Mouse (Mus musculus) limb, embryonic 10.5 days (tissue): ENCODE results near the gene Cd247. TPM values are rescaled to one million over a fixed set of nuclear protein-coding genes. Genes with fewer than 3 reads are reported as not detected.

Experiments
- DNase-seq: peaks from one replicate; pipeline ENCODE4 v3.0.0-alpha.2; 2017; ENCODE audit warnings: low spot score
- H3K27ac ChIP-seq: fragments of 300-500 bp; sonication (generic); 2 replicates; pipeline ENCODE4 v1.5.1; 2016; ENCODE audit warnings: mild to moderate bottlenecking
- H3K27me3 ChIP-seq: fragments of 300-500 bp; sonication (generic); 2 replicates; pipeline ENCODE4 v1.6.1; 2016; ENCODE audit warnings: low read depth, mild to moderate bottlenecking; ENCODE audit not compliant: poor library complexity, severe bottlenecking
- H3K36me3 ChIP-seq: fragments of 300-500 bp; sonication (generic); 2 replicates; pipeline ENCODE4 v1.6.1; 2016; ENCODE audit warnings: mild to moderate bottlenecking, moderate library complexity
- H3K4me1 ChIP-seq: fragments of 300-500 bp; sonication (generic); 2 replicates; pipeline ENCODE4 v1.6.1; 2016
- H3K4me3 ChIP-seq: fragments of 300-500 bp; sonication (generic); 2 replicates; pipeline ENCODE4 v1.5.1; 2016; ENCODE audit warnings: mild to moderate bottlenecking, moderate library complexity
- H3K9me3 ChIP-seq: fragments of 300-500 bp; sonication (generic); replicated peaks from 2 replicates; pipeline ENCODE4 v1.6.1; 2016; ENCODE audit warnings: mild to moderate bottlenecking
- WGBS: fragments of 180-500 bp; shearing (Covaris S2); methylation state at CpG from one replicate; pipeline ENCODE4 v1.1.7; 2016; 5-methylcytosine and 5-hydroxymethylcytosine counted together
- polyA plus RNA-seq: library from polyadenylated mRNA; unstranded; fragments of >200 nt; fragmentation: Nextera tagmentation; extraction: Ambion mirVana; gene quantifications from 2 replicates; pipeline ENCODE4 v1.2.1, GENCODE M21; 2016

Cd247 gene
- polyA plus RNA-seq, 1 experiment from 2014 or later: 1.1 TPM

GRCm38 (mm10) chr1:165814521-165815278 lies 26.2 kb downstream of the Cd247 start:
- 43% methylated on average over 14 of the region's 14 CpGs for WGBS
- H3K27ac ChIP-seq: peak overlapping the region; percentile 88
- DNase-seq: no peak
- no peak overlapping the region for H3K4me3 ChIP-seq
- H3K27me3 ChIP-seq: peaks cover 18% of the 10 kb centered on the region; the same call in 1 of the 2 replicates
- no peaks in the 10 kb centered on the region for H3K9me3 ChIP-seq
- peaks cover 45% of the 10 kb centered on the region for H3K4me1 ChIP-seq
- H3K36me3 ChIP-seq: no peaks in the 10 kb centered on the region

DNA sequence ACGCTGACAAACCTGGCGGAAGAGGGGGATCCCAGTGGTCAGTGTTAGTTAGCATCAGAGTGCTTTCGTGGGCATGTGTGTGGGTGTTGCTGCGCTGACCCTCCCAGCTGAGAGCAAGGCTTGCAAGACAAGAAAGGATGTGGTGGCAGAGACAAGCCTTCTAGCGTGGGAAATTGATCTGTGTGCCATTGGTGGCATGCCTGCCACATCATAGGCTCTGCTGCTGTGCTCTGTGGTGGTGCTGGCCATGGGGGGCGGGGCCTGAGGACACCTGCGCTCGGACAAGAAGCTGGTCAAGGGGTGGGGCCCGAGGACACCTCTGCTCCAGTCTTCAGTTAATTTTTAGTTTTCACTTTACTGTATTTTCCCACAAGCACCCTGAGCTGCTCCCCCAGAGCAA lies 27.9 kb downstream of the Cd247 start:
- Histone ChIP-seq H3K36me3 (no peaks in the 10 kb centered on the region), H3K9me3 (no peaks in the 10 kb centered on the region), H3K27me3 (peaks cover 18% of the 10 kb centered on the region; the same call in 1 of the 2 replicates), H3K4me1 (peaks cover 45% of the 10 kb centered on the region), H3K27ac (0 out of 2 replicates have a peak overlapping the region, but pooled peaks have one; percentile 42), H3K4me3 (no peak overlapping the region)
- no peak for DNase-seq
- 85% methylated on average over 9 of the region's 9 CpGs for WGBS

DNA sequence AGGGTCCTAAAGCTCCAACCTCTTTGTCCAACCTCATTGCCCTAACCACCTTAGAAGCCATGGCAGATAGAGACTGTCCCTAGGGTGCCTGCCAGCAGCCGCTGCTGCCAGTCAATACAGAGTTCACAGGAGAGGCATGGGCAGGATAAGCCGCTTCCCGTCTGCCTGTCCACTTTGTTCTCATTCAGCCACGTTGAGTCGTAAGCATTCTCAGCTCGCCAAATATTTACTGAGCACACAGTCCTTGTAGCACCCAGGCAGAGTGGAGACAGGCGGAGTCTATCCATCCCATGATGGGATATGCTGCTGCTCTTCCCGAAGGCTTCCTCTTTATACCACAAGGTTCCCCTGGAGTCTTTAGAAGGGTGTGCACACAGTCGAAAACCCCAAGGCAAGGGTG lies 28.8 kb downstream of the Cd247 start:
- DNase-seq: no peak
- Histone ChIP-seq H3K27ac (peak overlapping the region; percentile 42), H3K9me3 (no peaks in the 10 kb centered on the region), H3K4me1 (peaks cover 43% of the 10 kb centered on the region), H3K27me3 (peaks cover 18% of the 10 kb centered on the region; the same call in 1 of the 2 replicates), H3K36me3 (no peaks in the 10 kb centered on the region), H3K4me3 (no peak overlapping the region)
- WGBS: 83% methylated on average over 9 of the region's 9 CpGs

DNA sequence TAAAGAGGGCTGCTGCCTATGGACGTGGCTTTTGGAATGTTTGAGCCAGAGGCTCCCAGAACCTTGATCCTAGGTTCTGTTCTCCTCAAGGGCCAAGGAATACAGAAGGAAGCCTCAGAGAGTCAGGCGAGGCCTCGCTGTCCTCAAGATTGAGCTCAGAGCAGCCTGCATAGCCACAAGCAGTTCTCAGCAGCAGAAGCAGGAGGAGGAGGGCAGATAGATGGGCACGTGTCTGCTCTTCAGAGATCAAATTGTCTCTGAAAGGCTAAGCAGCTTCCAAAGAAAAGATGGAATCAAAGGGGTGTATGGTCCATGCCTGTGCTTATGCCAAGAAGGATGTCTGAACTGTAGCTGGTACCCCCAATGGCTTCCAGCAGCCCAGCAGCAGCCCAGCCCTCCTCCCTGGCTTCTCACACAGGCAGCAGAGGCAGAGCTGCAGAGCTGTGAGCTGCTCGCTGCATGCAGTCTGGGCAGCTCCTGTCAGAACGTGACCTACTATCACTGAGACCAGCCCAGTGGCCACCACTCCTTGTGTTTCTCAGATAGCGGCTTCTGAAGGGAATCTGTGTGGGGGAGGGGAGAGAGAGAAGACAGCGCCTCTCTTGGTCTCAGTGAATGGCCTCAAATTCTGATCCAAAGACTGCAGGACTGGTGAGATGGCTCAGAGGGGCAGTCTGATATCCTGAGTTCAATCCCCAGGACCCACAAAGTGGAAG lies 29.8 kb downstream of the Cd247 start:
- Histone ChIP-seq H3K27me3 (peaks cover 18% of the 10 kb centered on the region; the same call in 1 of the 2 replicates), H3K36me3 (no peaks in the 10 kb centered on the region), H3K4me3 (no peak overlapping the region), H3K4me1 (peaks cover 41% of the 10 kb centered on the region), H3K27ac (peak overlapping the region; percentile 42), H3K9me3 (no peaks in the 10 kb centered on the region)
- WGBS: 39% methylated on average over 8 of the region's 8 CpGs
- DNase-seq: no peak

DNA sequence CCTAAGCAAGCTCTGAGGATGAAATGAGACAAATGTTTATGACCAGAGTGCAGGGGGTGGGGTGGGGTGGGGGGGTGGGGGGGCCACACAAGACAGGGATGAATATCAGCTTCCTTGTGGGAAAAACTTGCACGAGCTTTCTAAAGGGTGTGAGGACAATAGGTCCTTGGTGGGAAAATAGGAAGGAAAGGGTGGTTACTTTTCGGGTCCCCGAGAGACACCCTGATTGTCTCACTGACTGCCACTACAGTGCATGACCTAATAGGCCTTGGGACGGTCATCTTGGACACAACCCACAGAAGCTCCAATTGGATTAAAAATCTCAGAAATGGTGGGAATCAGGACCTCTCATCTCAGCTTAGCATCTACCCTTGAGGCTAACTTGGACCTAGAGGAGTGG lies 30.7 kb downstream of the Cd247 start:
- peaks cover 18% of the 10 kb centered on the region; the same call in 1 of the 2 replicates for H3K27me3 ChIP-seq
- no peaks in the 10 kb centered on the region for H3K36me3 ChIP-seq
- no peaks in the 10 kb centered on the region for H3K9me3 ChIP-seq
- WGBS: 89% methylated on average over 4 of the region's 4 CpGs
- no peak for DNase-seq
- H3K27ac ChIP-seq: no peak overlapping the region
- H3K4me3 ChIP-seq: no peak overlapping the region
- H3K4me1 ChIP-seq: peaks cover 33% of the 10 kb centered on the region

- H3K4me1 ChIP-seq: peaks cover 20% of the 10 kb centered on the region
Measured at GRCm38 (mm10) chr1:165822031-165822430, 33.5 kb downstream of the Cd247 start.

GRCm38 (mm10) chr1:165828173-165828572 lies 39.7 kb downstream of the Cd247 start:
- Histone ChIP-seq H3K4me3 (no peak overlapping the region), H3K9me3 (no peaks in the 10 kb centered on the region), H3K27ac (no peak overlapping the region), H3K4me1 (peaks cover 10% of the 10 kb centered on the region), H3K27me3 (0 out of 2 replicates have a peak, but pooled peaks cover 4% of the 10 kb centered on the region), H3K36me3 (no peaks in the 10 kb centered on the region)
- no peak for DNase-seq
- WGBS: 90% methylated on average over 5 of the region's 5 CpGs

More at GRCm38 (mm10) chr1:165822031-165822430, 33.5 kb downstream of the Cd247 start:
- Histone ChIP-seq H3K9me3 (no peaks in the 10 kb centered on the region), H3K27ac (no peak overlapping the region), H3K36me3 (no peaks in the 10 kb centered on the region), H3K27me3 (peaks cover 11% of the 10 kb centered on the region; the same call in 1 of the 2 replicates), H3K4me3 (no peak overlapping the region)
- DNase-seq: no peak
- 93% methylated on average over 2 of the region's 2 CpGs for WGBS

GRCm38 (mm10) chr1:165828615-165829014 lies 40.1 kb downstream of the Cd247 start:
- H3K27me3 ChIP-seq: 0 out of 2 replicates have a peak, but pooled peaks cover 4% of the 10 kb centered on the region

GRCm38 (mm10) chr1:165829890-165830289 lies 41.4 kb downstream of the Cd247 start:
- H3K27me3 ChIP-seq: 0 out of 2 replicates have a peak, but pooled peaks cover 4% of the 10 kb centered on the region
- H3K4me3 ChIP-seq: no peak overlapping the region
- DNase-seq: no peak
- peaks cover 28% of the 10 kb centered on the region for H3K4me1 ChIP-seq
- H3K9me3 ChIP-seq: no peaks in the 10 kb centered on the region
- H3K36me3 ChIP-seq: no peaks in the 10 kb centered on the region
- no peak overlapping the region for H3K27ac ChIP-seq
- WGBS: 91% methylated on average over 5 of the region's 5 CpGs

More at GRCm38 (mm10) chr1:165828615-165829014, 40.1 kb downstream of the Cd247 start:
- Histone ChIP-seq H3K4me1 (peaks cover 15% of the 10 kb centered on the region), H3K27ac (no peak overlapping the region), H3K4me3 (no peak overlapping the region), H3K9me3 (no peaks in the 10 kb centered on the region), H3K36me3 (no peaks in the 10 kb centered on the region)
- no peak for DNase-seq
- 92% methylated on average over 6 of the region's 6 CpGs for WGBS

DNA sequence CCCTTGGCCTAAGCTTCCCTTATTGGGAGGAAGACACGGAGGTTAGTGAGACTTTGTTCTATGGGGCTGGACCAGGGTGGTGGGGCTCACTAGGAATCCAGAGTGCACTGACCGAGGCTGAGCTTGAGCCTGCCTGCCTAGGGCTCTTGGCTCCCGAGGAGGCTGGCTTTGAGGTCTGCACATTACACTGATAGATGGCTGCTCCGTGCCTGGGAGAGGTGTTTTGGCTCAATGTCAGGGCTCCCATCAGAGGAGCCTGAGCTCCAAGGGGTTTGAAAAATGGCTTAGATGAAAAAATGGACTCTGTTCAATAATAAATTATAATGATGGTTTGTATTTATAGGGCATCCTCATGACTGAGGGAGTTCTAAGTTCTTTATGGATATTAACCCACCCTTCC lies 44.8 kb downstream of the Cd247 start:
- no peaks in the 10 kb centered on the region for H3K36me3 ChIP-seq
- 0 out of 2 replicates have a peak, but pooled peaks cover 4% of the 10 kb centered on the region for H3K27me3 ChIP-seq
- DNase-seq: no peak
- WGBS: 18% methylated on average over 4 of the region's 4 CpGs
- peak overlapping the region; percentile 44; the same call in 1 of the 2 replicates for H3K27ac ChIP-seq
- peaks cover 60% of the 10 kb centered on the region for H3K4me1 ChIP-seq
- no peaks in the 10 kb centered on the region for H3K9me3 ChIP-seq
- no peak overlapping the region for H3K4me3 ChIP-seq

DNA sequence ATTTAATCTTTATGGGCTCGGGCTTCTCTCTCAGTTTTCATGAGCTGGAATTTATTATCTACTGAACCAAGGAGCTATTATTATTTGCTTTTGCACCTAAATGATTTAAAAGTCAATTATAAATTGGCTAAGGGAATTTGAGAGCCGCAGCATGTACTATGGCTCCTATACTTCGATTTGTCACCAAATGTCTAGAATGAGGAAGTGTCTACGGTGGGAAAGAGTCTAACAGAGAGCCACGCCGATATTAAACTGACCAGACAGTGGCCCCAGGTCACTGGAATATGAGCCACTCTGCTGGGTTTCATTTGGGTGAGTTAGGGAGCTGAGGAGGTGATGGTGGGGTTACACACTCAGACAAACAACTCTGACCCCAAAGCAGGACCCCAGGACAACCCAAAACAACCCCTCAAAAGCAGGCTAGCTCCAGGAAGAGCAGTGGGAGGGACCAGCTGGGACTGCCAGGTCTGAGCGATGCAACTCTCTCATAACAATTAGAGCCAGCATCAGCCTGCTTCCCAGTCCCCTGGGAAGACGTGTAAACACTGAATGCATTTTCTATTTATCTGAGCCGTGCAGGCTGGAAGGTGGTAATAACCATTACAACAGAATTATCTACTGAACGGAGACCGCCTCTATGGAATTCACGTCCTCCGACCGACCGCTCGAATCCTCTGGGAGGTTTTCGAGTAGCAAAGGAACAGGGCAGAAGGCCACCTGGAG lies 45.6 kb downstream of the Cd247 start:
- WGBS: 22% methylated on average over 17 of the region's 17 CpGs
- peak overlapping the region; percentile 36 for H3K4me3 ChIP-seq
- peak overlapping the region; percentile 78 for H3K27ac ChIP-seq
- H3K4me1 ChIP-seq: peaks cover 57% of the 10 kb centered on the region
- DNase-seq: no peak
- H3K27me3 ChIP-seq: peaks cover 8% of the 10 kb centered on the region
- no peaks in the 10 kb centered on the region for H3K9me3 ChIP-seq
- no peaks in the 10 kb centered on the region for H3K36me3 ChIP-seq

DNA sequence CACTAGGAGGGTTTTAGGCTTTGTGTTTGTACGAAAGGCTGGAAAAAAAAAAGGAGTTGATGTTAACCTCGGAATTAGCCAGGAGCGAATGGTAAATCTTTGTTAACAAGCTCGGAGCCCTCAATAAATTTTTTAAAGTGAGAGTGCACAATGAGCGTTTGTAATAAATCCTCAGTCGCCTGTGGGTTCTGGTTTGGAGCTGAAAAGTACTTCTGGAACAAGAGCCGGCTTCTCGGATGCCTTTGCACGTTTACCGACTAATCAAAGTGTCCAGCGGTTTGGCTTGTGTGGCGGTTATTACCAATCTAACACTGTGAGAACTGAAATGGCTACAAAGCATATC lies 46.1 kb downstream of the Cd247 start:
- Histone ChIP-seq H3K4me1 (peaks cover 55% of the 10 kb centered on the region), H3K4me3 (peak overlapping the region; percentile 36), H3K27ac (peak overlapping the region; percentile 78), H3K27me3 (peaks cover 14% of the 10 kb centered on the region), H3K9me3 (no peaks in the 10 kb centered on the region), H3K36me3 (no peaks in the 10 kb centered on the region)
- no peak for DNase-seq
- WGBS: 24% methylated on average over 12 of the region's 12 CpGs
